Mouse (Mus musculus): ENCODE measurements around the gene Skp2.
"Not testable (repeated sequence)": the region's sequence is repeated elsewhere in the genome, so short reads cannot be mapped to it uniquely, and the experiment has no call there.

The Skp2 gene

GRCm38 (mm10) chr15:9155325-9155724 lies at the start of gene Skp2:
Gene Skp2, minus strand, starts transcription at chr15:9155425.
- no peak for DNase-seq

DNA sequence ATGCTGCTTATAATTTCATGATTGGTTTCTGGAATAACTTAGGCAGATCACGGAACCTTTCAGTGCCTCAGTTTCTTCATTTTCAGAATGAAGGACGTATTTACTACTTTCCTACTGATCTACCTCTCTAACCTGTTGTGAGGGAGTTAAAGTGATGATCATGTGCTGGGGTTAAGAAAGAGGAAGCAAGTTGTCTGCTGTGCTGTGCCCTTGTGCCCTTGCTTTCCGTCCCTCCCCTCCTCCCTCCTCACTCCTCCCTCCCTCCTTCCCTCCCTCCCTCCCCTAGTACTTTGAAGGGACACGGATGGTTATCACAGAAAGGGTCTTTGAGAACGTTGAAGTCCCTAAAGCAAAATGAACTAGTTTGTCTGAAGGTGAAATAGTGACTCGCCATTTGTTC lies 43.2 kb upstream of the Skp2 start:
- DNase-seq: no peak

GRCm38 (mm10) chr15:9192685-9193084 lies 37.5 kb upstream of the Skp2 start:
- DNase-seq: not testable (repeated sequence)

GRCm38 (mm10) chr15:9189796-9190195 lies 34.6 kb upstream of the Skp2 start:
- DNase-seq: no peak

DNA sequence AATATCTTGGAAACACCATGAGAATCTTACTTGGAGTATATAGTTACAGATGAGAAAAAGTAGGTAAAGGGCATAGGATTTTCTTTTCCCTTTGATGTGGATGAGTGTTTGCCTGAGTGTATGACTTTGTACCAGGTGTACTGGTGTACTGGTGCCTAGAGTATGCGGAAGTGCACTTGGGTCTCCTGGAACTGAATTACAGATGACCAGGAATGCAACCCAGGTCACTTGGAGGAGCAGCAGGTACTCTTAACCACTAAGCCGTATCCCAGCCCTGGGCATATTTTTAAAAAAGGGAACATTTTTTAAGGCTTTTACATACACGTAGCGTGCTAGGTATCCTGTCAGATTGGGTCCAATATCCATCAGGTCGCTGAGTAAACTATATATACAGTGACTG lies 28.8 kb upstream of the Skp2 start:
- peak in 1 of 2 experiments; percentile 11 for DNase-seq

DNA sequence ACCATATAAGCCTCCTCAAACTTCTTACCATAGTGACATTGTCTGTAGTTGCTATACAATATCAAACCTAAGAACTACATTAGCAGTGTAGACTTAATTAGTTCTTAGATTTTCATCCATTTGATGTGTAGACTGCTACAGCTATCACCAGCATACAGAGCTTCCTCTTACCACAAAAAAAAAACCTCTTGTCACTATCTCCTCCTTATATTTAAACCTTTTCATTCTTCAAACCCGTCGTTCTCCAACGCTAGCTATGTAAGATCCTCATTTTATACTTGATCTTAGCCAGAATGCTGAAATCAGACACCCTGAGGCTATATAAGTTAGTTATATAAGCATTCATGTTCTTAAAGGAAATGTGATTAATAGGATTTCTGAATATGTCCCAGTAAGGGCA lies 21.8 kb upstream of the Skp2 start:
- DNase-seq: no peak

- DNase-seq: no peak
Measured at GRCm38 (mm10) chr15:9164125-9164524, 8.9 kb upstream of the Skp2 start.

DNA sequence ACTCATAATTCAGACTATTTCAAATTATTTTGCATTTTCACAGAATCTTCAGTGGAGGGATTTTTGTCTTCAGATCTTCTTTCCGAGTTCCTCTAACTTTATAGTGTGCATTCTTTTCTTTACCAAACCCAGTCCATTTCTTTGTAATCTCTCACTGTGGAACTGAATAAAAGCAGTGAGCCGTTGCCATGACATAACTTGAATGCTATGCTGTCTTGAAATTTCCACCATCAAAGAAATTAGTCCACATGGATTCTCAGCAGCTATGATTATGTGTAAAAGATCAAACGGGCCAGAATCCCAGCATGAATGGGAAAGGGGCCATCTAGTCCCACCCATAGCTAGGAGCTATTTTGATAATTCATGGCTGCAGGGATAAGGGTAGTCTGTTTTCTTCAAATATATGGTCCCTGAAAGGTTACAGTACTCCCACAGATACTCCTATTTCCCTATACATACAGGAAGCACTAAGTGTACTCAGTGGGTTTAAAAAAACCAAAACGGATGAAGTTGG lies 7.4 kb upstream of the Skp2 start:
- DNase-seq: no peak

DNA sequence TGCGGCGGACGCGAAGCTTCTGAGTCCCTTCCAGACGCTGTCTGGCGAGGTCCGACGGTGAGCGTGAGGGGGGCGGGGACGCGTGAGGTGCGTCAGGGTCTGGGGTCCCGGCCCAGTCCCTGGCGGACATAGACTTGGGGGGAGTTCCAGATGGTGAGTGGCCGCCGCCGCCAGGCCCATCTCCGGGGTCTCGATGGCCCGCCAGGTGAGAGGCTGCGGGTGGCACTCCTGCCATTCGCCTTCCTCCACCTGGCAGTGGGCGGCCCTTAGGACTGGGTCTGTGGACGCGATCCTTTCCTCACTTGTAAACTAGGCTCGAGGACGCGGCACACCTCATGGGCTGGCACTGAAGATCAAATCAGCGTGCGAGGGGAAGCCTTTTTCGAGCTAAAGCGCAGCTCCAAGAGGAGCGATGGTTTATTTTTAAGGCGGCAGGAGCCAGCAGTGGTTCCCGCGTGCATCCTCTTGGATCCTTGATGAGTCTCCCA lies 14.5 kb downstream of the Skp2 start:
- peak; percentile 56 to 59 for DNase-seq

DNA sequence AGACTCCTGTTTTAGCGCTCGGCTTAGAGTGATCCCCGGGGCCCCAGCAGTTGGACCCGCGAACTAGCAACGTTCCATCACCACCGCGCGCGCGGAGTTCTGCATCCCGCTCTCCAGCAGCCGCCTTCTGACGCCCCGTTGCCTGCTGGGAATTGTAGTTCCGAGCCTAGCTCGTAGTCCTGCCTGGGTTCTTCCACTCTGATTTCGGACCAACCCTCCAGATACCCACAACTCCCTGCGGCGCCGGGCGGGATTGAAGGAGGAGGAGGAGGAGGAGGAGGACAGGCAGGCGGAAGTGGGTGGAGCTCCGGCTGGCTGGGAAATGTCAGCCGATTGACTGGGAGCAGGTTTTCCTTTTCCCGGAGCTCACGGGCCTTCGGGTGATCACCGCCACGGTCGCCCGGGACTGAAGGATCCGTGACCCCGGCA lies 15.0 kb downstream of the Skp2 start, which contains the start of gene Lmbrd2:
TSS of gene Lmbrd2 (plus strand) at position 299 of the 429 bp plus-strand sequence.
- DNase-seq: peak; percentile 98 to 99

GRCm38 (mm10) chr15:9139447-9139846 lies 15.8 kb downstream of the Skp2 start:
- DNase-seq: no peak

DNA sequence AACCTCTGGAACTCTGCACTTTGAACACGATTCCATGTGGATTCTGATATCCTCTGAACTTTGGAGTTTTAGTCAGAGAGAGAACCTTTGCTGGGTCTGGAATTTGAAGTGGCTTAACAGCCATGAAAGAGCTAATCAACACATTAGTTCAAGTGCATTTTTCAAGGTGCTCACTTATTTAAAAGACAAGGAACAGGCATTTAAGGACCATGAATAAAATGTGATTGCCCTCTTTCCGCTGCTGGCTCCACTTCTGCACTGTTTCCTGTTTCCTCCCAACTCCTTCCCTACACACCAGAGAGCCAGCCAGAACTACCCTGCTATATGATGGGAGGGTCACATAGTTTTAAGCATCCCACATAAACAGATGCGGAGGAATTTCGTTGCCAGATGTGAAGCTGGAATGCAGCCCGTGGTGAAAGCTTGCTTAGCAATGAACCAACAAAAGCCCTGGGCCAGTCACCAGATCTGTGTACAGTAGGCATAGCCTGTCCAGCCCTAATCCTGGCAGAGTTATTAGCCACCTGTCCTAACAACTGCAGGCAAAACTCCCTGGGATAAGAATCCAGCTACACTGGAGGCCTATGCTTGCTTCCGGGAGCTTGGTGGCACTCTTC lies 20.2 kb downstream of the Skp2 start:
- DNase-seq: peak; percentile 18 to 21

DNA sequence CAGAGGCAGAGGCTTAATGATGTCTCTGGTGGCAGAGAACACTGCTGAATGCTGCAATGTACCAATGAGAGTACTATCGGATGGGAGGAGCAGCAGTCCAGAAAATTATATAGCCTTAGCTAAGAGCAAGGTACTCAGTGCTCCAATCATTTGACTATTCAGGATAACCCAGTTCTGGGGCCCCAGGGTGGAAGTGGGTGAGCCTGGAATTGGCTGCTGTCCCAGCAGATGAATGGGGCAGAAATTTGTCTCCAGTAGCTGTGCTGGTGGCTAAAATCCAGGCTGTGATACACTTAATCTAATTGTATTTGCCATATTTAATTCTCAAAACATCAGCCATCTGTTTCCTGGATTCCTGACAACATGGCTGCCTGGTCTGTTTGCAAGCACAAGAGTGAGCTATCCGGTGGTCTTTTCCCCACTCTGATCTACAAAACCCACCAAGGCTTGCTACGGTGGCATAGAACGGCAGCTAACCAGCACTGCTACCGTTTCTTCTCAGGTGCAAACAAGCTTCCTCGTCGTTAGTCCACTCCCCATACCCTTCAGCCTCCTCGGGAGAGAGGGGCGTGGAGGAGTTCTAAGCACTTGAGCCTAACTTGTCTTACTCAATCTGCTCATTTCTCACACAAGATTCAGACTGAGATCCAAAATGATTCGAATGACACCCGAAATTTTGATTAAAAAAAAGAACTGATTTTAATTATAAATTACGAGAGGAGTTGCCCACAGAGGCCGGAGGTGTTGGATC lies 22.4 kb downstream of the Skp2 start:
- DNase-seq: no peak

DNA sequence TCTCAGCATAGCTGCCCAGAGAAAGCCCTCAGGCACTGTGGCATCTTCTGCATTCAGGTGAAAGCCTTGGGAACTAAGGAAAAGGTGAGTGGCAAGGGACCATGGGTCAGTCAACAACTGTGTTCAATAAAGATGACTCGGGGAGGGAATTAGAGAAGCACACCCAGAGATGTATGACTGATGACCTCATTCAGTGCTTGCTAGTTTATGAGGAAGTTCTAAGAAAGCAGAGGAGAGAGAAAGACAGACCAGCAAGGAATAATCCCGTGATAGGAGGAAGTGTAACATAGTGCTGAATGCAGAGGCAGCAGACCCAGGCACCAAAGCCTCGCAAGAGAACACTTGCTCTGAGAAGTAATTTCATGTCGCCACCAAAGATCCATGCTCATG lies 23.7 kb downstream of the Skp2 start:
- DNase-seq: no peak

- no peak for DNase-seq
Measured at GRCm38 (mm10) chr15:9130772-9131498, 24.3 kb downstream of the Skp2 start.

- no peak for DNase-seq
Measured at GRCm38 (mm10) chr15:9127051-9127791, 28.0 kb downstream of the Skp2 start.

GRCm38 (mm10) chr15:9124856-9125255 lies 30.4 kb downstream of the Skp2 start:
- no peak for DNase-seq

- no peak for DNase-seq
Measured at GRCm38 (mm10) chr15:9122989-9123388, 32.2 kb downstream of the Skp2 start.

DNA sequence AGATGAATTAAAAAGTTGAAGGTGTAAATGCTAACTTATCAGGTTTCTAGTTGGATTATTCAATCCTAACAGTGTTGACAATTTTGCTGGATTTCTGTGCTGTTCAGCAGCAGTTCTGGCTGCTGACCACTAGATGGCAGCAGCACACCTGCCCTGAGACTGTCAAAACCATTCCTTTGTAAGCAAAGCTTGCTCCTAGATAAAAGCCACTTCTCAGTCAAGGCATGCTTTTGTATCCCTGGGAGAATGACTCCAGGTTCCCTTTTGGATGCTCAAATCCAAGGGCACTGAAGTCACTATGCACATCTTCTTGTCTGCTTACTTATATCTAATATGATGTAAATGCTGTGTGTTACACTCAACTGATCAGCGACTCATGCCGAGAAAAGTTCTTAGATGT lies 35.1 kb downstream of the Skp2 start:
- DNase-seq: peak; percentile 32 to 40

- DNase-seq: no peak
Measured at GRCm38 (mm10) chr15:9118852-9119251, 36.4 kb downstream of the Skp2 start.

DNA sequence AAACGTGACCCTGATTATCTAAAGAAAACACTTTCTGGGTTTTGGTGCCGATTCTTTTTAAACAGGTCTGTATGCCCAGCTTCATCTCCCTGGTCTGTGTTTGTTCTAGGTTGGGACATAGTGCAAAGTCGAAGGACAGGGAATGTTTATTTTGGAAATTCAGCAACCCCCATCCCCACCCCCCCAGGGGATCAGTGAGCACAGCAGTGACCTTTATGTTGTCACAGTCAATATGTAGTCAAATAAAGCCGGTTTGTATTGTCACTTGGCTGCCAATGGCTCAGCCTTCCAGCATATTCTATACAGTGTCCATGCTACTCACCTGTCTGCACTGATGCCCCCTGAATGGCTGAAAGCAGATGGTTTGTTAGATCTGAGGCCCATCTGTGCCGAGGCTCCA lies 40.6 kb downstream of the Skp2 start:
- no peak for DNase-seq

- DNase-seq: no peak
Measured at GRCm38 (mm10) chr15:9114131-9114530, 41.1 kb downstream of the Skp2 start.

DNA sequence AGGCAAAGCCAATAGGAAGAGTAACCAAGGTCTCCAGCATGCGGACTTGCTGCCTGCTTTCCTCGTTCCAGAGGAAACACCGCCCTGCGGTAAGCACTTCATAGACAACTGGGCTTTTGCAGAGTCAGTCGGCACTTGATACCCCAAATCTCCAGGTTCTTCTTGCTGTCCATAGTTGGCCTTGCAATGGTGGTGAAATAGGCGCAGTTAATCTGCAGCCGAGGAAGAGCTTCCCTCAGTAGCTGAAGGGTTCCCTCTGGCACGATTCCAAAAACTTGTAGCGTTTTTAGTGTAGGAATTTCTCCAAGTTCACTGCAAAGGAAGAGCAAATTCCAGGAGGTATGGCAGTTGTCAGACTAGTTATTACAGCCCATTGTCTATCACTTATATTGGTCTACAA lies 41.7 kb downstream of the Skp2 start:
- no peak for DNase-seq
